Mouse (Mus musculus) thymus, postnatal 14 days (tissue): Measurements from ENCODE around the gene Ntn4.
A peak's percentile ranks its signal among the peaks of the same experiment; 100 is the strongest.
"Not testable (repeated sequence)": the region's sequence is repeated elsewhere in the genome, so short reads cannot be mapped to it uniquely, and the experiment has no call there.

Experiments
- DNase-seq: peaks from one replicate; pipeline ENCODE4 v3.0.0; 2021

The Ntn4 gene

GRCm38 (mm10) chr10:93642897-93643296 lies 2.4 kb downstream of the Ntn4 start:
- DNase-seq = no peak

- no peak for DNase-seq
Observed at GRCm38 (mm10) chr10:93644451-93644941, 4.0 kb downstream of the Ntn4 start.

- DNase-seq = no peak
Observed at GRCm38 (mm10) chr10:93647655-93648561, 7.4 kb downstream of the Ntn4 start.

- no peak for DNase-seq
Observed at GRCm38 (mm10) chr10:93648598-93649102, 8.2 kb downstream of the Ntn4 start.

- no peak for DNase-seq
Observed at GRCm38 (mm10) chr10:93649127-93649526, 8.6 kb downstream of the Ntn4 start.

GRCm38 (mm10) chr10:93649600-93649999 lies 9.1 kb downstream of the Ntn4 start:
- no peak for DNase-seq

- no peak for DNase-seq
Observed at GRCm38 (mm10) chr10:93653322-93653721, 12.8 kb downstream of the Ntn4 start.

- DNase-seq = no peak
Observed at GRCm38 (mm10) chr10:93655428-93655827, 14.9 kb downstream of the Ntn4 start.

GRCm38 (mm10) chr10:93659792-93660191 lies 19.3 kb downstream of the Ntn4 start:
- no peak for DNase-seq

- DNase-seq = no peak
Observed at GRCm38 (mm10) chr10:93661348-93661991, 21.0 kb downstream of the Ntn4 start.

- no peak for DNase-seq
Observed at GRCm38 (mm10) chr10:93662018-93662417, 21.5 kb downstream of the Ntn4 start.

- no peak for DNase-seq
Observed at GRCm38 (mm10) chr10:93666222-93666621, 25.7 kb downstream of the Ntn4 start.

GRCm38 (mm10) chr10:93666996-93667395 lies 26.5 kb downstream of the Ntn4 start:
- no peak for DNase-seq

- no peak for DNase-seq
Observed at GRCm38 (mm10) chr10:93672646-93673479, 32.4 kb downstream of the Ntn4 start.

GRCm38 (mm10) chr10:93679191-93680007 lies 38.9 kb downstream of the Ntn4 start:
- peak; percentile 42 for DNase-seq

GRCm38 (mm10) chr10:93680680-93681377 lies 40.3 kb downstream of the Ntn4 start:
- DNase-seq = peak; percentile 39

- DNase-seq = no peak
Observed at GRCm38 (mm10) chr10:93682185-93682747, 41.8 kb downstream of the Ntn4 start.

- DNase-seq = no peak
Observed at GRCm38 (mm10) chr10:93683185-93683584, 42.7 kb downstream of the Ntn4 start.

GRCm38 (mm10) chr10:93683896-93684295 lies 43.4 kb downstream of the Ntn4 start:
- no peak for DNase-seq

- DNase-seq = not testable (repeated sequence)
Observed at GRCm38 (mm10) chr10:93685416-93685815, 44.9 kb downstream of the Ntn4 start.

GRCm38 (mm10) chr10:93686579-93686978 lies 46.1 kb downstream of the Ntn4 start:
- DNase-seq = no peak
